In the genomic region with DNA sequence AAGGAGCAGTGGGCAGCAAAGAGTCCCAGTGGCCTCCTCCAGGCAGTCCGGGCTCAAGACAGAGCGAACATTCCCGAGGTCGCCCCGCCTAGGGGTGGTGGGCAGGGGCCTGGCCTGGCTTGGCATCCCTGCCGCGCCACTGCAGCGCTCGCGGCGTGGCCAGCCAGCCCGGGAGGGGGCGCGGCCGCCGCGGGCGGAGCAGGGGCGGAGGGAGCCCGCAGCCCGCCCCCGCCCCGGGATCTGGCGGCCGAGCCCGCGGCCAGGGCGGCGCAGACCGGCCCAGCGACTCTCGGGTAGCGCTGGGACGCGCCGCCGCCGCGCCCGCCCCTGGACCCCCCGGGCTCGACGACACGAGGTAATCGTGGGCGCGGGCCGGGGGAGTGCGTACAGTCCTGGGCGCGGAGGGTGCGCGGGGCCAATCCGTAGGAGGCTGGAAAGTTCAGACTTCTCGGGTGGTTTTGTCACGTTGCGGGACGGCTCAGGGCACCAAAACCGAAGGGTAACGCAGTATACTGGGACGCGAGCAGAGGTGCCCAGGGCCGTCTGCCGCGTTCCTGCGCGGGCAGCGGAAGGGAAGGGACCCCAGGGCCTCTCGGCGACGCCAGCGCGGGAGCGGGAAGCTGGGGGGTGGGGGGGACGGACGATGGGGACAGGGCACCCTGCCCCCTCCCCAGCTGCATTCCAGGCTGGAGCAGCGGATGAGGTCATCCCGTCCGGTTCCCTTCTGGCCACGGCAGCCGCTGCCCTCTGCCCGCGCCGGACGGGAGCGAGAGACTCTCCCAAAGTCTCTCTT, we compare ENCODE assay signal across 8 mouse cellular contexts. TPM values are rescaled to one million over a fixed set of nuclear protein-coding genes. Genes with fewer than 3 reads are reported as not detected.
A peak's percentile ranks its signal among the peaks of the same experiment; 100 is the strongest.
DNase-seq lines count a peak whose midpoint lies in the region; ATAC-seq and TF ChIP-seq lines count a peak whose summit lies in the region.

A gene (plus strand): TSS at position 254 of the 793 bp plus-strand sequence.

- H3K27ac ChIP-seq in thymus, adult 2 months (ENCODE audit: control insufficient read depth, insufficient read depth, low read length), result no peak within 1 kb of the TSS
- peak within 1 kb of the TSS; percentile 96 for H3K27ac ChIP-seq in heart, embryonic 10.5 days
- H3K27ac ChIP-seq in kidney, embryonic 14.5 days (ENCODE audit: low read depth, low read length), result peak within 1 kb of the TSS; percentile 91
- peak within 1 kb of the TSS; percentile 97 for H3K27ac ChIP-seq in liver, postnatal 0 days (ENCODE audit: low read depth)
- H3K27ac ChIP-seq in olfactory bulb, adult 2 months (ENCODE audit: insufficient read depth, low read depth, low read length), result peak within 1 kb of the TSS; percentile 64

- DNase-seq in thymus, adult 2 months, result no peak
- no peak for DNase-seq in thymus, postnatal 25 days
- DNase-seq in embryo, embryonic 9.5 days (ENCODE audit: extremely low spot score), result peak; percentile 75
- no peak for DNase-seq in heart, embryonic 10.5 days (ENCODE audit: low spot score)
- peak; percentile 66 for DNase-seq in liver, postnatal 0 days

- ATAC-seq in kidney, embryonic 14.5 days (ENCODE audit: low FRiP score, low TSS enrichment), result peak; percentile 65
- ATAC-seq in liver, postnatal 0 days, result peak; percentile 79
- no peak for ATAC-seq in megakaryocyte progenitor cell, adult 5-6 weeks (replicated peaks; ENCODE audit: poor library complexity)

- no peaks in the 10 kb centered on the region for H3K36me3 ChIP-seq in thymus, adult 2 months (ENCODE audit: control insufficient read depth, insufficient read depth, low read length)
- peaks cover 13% of the 10 kb centered on the region for H3K36me3 ChIP-seq in heart, embryonic 10.5 days
- peaks cover 6% of the 10 kb centered on the region; the same call in 1 of the 2 replicates for H3K36me3 ChIP-seq in kidney, embryonic 14.5 days (ENCODE audit: control insufficient read depth, insufficient read depth, low read length)
- peaks cover 6% of the 10 kb centered on the region for H3K36me3 ChIP-seq in liver, postnatal 0 days (replicated peaks; ENCODE audit: insufficient read depth, low read length)

- no peak for TF ChIP-seq CTCF in thymus, adult 2 months (IDR thresholded peaks at IDR 0.05; ENCODE audit: borderline replicate concordance, control insufficient read depth, extremely low read depth, insufficient read depth, low read length, poor library complexity)
- TF ChIP-seq CTCF in liver, postnatal 0 days (IDR thresholded peaks at IDR 0.05; ENCODE audit: low read depth), result no peak
- TF ChIP-seq CTCF in olfactory bulb, adult 2 months (IDR thresholded peaks at IDR 0.05; ENCODE audit: insufficient read depth, low read depth, low read length), result no peak

- H3K9ac ChIP-seq in kidney, embryonic 14.5 days (ENCODE audit: low read depth, low read length), result peak within 1 kb of the TSS; percentile 89
- H3K9ac ChIP-seq in liver, postnatal 0 days (replicated peaks), result peak within 1 kb of the TSS; percentile 80

- peak within 1 kb of the TSS; percentile 83 for H3K4me2 ChIP-seq in kidney, embryonic 14.5 days (replicated peaks; ENCODE audit: low read depth, low read length)
- peak within 1 kb of the TSS; percentile 75 for H3K4me2 ChIP-seq in liver, postnatal 0 days (ENCODE audit: low read depth, low read length)

- 2% methylated on average over 85 of the region's 86 CpGs for WGBS in thymus, adult 2 months
- under 1% methylated on average over 86 of the region's 86 CpGs for WGBS in heart, embryonic 10.5 days
- under 1% methylated on average over 74 of the region's 86 CpGs for WGBS in kidney, embryonic 14.5 days
- 1% methylated on average over 59 of the region's 86 CpGs for WGBS in liver, postnatal 0 days (ENCODE audit: insufficient replicate concordance)
- 2% methylated on average over 86 of the region's 86 CpGs for WGBS in olfactory bulb, adult 2 months

- H3K4me1 ChIP-seq in thymus, adult 2 months (replicated peaks; ENCODE audit: control insufficient read depth, insufficient read depth, low read length), result peaks cover 24% of the 10 kb centered on the region
- peaks cover 79% of the 10 kb centered on the region for H3K4me1 ChIP-seq in heart, embryonic 10.5 days
- H3K4me1 ChIP-seq in kidney, embryonic 14.5 days (ENCODE audit: control insufficient read depth, insufficient read depth, low read length), result peaks cover 48% of the 10 kb centered on the region
- peaks cover 29% of the 10 kb centered on the region for H3K4me1 ChIP-seq in liver, postnatal 0 days (ENCODE audit: insufficient read depth)
- H3K4me1 ChIP-seq in olfactory bulb, adult 2 months (ENCODE audit: control insufficient read depth, insufficient read depth, low read length), result peaks cover 33% of the 10 kb centered on the region

- 0 out of 2 replicates have a peak, but pooled peaks have one; percentile 7 for TF ChIP-seq EP300 in liver, postnatal 0 days (IDR thresholded peaks at IDR 0.05; ENCODE audit: low read depth)

- no peaks in the 10 kb centered on the region for H3K9me3 ChIP-seq in heart, embryonic 10.5 days
- H3K9me3 ChIP-seq in kidney, embryonic 14.5 days (ENCODE audit: control insufficient read depth, low read length), result no peaks in the 10 kb centered on the region
- H3K9me3 ChIP-seq in liver, postnatal 0 days (ENCODE audit: low read length), result no peaks in the 10 kb centered on the region

- TF ChIP-seq POLR2A in thymus, adult 2 months (IDR thresholded peaks at IDR 0.05; ENCODE audit: control insufficient read depth, extremely low read depth, insufficient read depth, low read length, poor library complexity), result no peak
- no peak for TF ChIP-seq POLR2A in olfactory bulb, adult 2 months (IDR thresholded peaks at IDR 0.05; ENCODE audit: insufficient read depth, low read depth, low read length)

- peaks cover 13% of the 10 kb centered on the region for H3K27me3 ChIP-seq in thymus, adult 2 months (ENCODE audit: control insufficient read depth, insufficient read depth, low read length)
- peaks cover 40% of the 10 kb centered on the region for H3K27me3 ChIP-seq in heart, embryonic 10.5 days (ENCODE audit: insufficient read depth, poor library complexity, severe bottlenecking)
- peaks cover 8% of the 10 kb centered on the region for H3K27me3 ChIP-seq in kidney, embryonic 14.5 days (ENCODE audit: control insufficient read depth, insufficient read depth, low read length)
- peaks cover 18% of the 10 kb centered on the region for H3K27me3 ChIP-seq in liver, postnatal 0 days (ENCODE audit: insufficient read depth, low read length)

- H3K4me3 ChIP-seq in thymus, adult 2 months (ENCODE audit: control insufficient read depth, insufficient read depth, low read length), result peak within 1 kb of the TSS; percentile 24
- peak within 1 kb of the TSS; percentile 76 for H3K4me3 ChIP-seq in heart, embryonic 10.5 days
- peak within 1 kb of the TSS; percentile 68 for H3K4me3 ChIP-seq in kidney, embryonic 14.5 days (ENCODE audit: low read length)
- H3K4me3 ChIP-seq in liver, postnatal 0 days (ENCODE audit: low read depth, low read length), result peak within 1 kb of the TSS; percentile 68
- H3K4me3 ChIP-seq in olfactory bulb, adult 2 months (ENCODE audit: insufficient read depth, low read depth, low read length), result peak within 1 kb of the TSS; percentile 51

RNA-seq across cellular contexts. Expression of the gene that starts here (rescaled TPM):
- polyA plus RNA-seq in thymus, adult 2 months (2012; rRNA removed), result 8.1 and 12.5 TPM in 2 replicates
- 35.1 and 37.3 TPM in 2 replicates for polyA plus RNA-seq in heart, embryonic 10.5 days (2016; fragmentation: Nextera tagmentation; extraction: Ambion mirVana)
- 28.4 and 37.9 TPM in 2 replicates for polyA plus RNA-seq in kidney, embryonic 14.5 days (2014; fragmentation: Nextera tagmentation; extraction: Ambion mirVana)
- polyA plus RNA-seq in liver, postnatal 0 days (2015; fragmentation: Nextera tagmentation; extraction: Ambion mirVana), result 12.6 and 19.8 TPM in 2 replicates
- not detected in 2 replicates for polyA plus RNA-seq in olfactory bulb, adult 2 months (2012; ENCODE audit: insufficient read depth, insufficient read length, low replicate concordance, missing spikeins)
- total RNA-seq in megakaryocyte progenitor cell, adult 5-6 weeks (2015), result not detected in 2 replicates
- total RNA-seq in megakaryocyte progenitor cell, adult 5-6 weeks (2017), result not detected in 2 replicates

Comparison
In these comparisons a context has a peak if more than half of its experiments do, and no peak if none do; other contexts are left out.
1. DNase-seq: peak in embryo, embryonic 9.5 days (single experiment) and liver, postnatal 0 days (single experiment); none in thymus, adult 2 months (single experiment), thymus, postnatal 25 days (single experiment) and heart, embryonic 10.5 days (single experiment).
2. H3K4me3 ChIP-seq: peak in every context shown above with its lines; median percentile 76 in heart, embryonic 10.5 days; 68 in kidney, embryonic 14.5 days; 68 in liver, postnatal 0 days; 51 in olfactory bulb, adult 2 months; 24 in thymus, adult 2 months.